Mouse (Mus musculus): Measurements from ENCODE around the gene Aqp9. TPM values are rescaled to one million over a fixed set of nuclear protein-coding genes. Genes with fewer than 3 reads are reported as not detected.
A peak's percentile ranks its signal among the peaks of the same experiment; 100 is the strongest.
"Not testable (repeated sequence)": the region's sequence is repeated elsewhere in the genome, so short reads cannot be mapped to it uniquely, and the experiment has no call there.

The Aqp9 gene
- polyA plus RNA-seq, 1 experiment: 0.33 TPM

- DNase-seq (ENCODE audit: low read depth, low spot score): no peak
These were observed 19.6 kb downstream of the Aqp9 start for GRCm38 (mm10) chr9:71148890-71149289.

- no peak for DNase-seq (ENCODE audit: low read depth, low spot score)
- WGBS: 88% methylated on average over 10 of the region's 10 CpGs
These were observed 22.3 kb downstream of the Aqp9 start for GRCm38 (mm10) chr9:71146210-71146609.

DNA sequence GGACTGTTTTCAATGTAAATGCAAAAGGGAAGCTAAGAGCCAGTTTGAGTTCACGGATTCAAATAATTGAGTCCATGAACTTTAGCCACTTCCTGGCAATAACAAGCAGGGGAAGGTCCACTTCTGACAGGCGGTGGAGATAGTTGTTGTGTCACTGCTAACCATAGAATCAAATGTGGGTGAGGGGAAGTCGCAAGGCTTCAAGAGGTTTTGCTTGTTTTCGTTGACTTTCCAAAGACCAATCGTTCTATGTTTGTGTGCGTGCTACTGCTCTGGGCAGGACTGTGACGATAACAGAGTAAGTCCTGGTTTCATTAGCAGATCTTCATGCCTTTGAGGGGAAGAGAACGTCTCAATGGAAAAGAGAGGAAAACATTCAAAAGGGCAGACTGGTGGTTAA is 28.3 kb downstream of the Aqp9 start:
- no peak for DNase-seq (ENCODE audit: low read depth, low spot score)
- WGBS: 52% methylated on average over 8 of the region's 8 CpGs

GRCm38 (mm10) chr9:71138936-71139335 is 29.5 kb downstream of the Aqp9 start:
- WGBS: 78% methylated on average over 2 of the region's 2 CpGs
- no peak for DNase-seq (ENCODE audit: low read depth, low spot score)

DNA sequence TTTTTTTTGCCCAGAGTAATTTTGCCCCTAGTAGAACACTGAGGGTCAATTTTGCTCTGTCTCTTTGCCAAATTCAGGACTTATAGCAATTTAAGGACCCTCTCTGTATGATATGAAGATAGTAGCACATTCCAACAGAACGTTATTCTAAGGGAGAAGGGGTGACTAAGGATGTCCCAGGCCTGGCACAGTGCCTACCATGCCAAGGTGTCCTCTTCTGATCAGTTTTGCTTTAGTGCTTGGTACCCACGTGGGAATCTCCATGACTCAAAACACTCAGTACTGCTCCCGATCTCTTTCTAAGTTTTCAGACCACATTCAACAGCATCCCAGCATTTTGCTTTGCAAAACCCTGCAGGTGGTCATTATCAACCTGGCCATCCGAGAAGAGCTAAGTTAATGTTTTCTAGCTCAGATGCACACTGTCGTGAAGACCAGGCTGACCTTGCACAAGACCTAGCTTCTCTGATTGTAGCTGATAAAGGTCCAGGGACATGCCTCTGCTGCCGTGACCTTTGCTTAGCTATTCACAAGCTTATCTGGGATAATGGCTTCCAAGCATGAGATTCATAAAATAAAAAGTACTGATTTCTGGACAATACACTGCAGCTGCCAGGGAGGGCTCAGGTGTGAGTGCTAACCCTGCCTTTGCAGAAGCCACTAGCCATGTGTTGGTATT is 31.1 kb downstream of the Aqp9 start:
- WGBS: 47% methylated on average over 6 of the region's 6 CpGs
- DNase-seq (ENCODE audit: low read depth, low spot score): no peak

DNA sequence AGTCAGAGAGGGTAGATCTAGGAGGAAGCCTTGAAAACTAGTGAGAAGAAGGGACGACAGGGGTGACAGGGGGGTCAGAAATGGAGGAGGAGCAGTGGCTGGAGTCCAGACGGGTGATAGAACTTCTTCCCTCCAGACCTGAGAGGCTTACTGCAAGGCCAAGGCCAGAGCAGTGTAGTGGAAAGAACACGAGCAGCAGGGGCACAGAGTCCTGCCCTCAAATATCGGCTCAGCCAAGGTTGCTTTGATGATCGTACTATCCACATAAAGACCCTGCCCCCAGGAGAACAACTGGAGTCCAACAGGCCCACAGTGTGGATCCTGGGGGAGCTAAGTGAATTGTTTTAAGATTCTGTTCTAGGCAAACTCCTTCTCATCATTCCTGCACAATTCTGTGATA is 33.4 kb downstream of the Aqp9 start:
- WGBS: 59% methylated on average over 5 of the region's 5 CpGs
- DNase-seq (ENCODE audit: low read depth, low spot score): no peak

GRCm38 (mm10) chr9:71133190-71133589 is 35.3 kb downstream of the Aqp9 start:
- WGBS: 31% methylated on average over 5 of the region's 5 CpGs
- no peak for DNase-seq (ENCODE audit: low read depth, low spot score)

DNA sequence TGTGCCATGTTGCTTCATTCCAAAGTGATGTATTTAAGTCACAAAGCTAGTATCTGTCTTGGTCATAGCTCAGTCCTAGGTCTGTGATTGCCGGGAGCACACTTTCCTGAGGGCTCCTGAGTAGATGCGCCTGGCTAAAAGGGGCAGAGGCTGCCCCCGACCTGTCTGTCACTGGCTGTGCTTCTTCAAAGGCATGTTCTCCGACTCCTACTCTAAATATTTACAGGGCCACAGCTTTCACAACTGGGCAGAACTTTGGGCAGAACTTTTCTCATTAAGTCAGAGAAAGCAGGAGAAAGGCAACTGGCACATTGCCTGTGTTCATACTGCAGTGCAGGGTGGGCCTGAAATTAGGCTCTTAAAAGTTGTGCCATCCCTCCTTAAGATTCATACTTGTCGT is 36.7 kb downstream of the Aqp9 start:
- DNase-seq (ENCODE audit: low read depth, low spot score): no peak
- WGBS: 53% methylated on average over 5 of the region's 5 CpGs

- WGBS: 48% methylated on average over 5 of the region's 5 CpGs
These were observed 39.6 kb downstream of the Aqp9 start for GRCm38 (mm10) chr9:71128911-71129310.

DNA sequence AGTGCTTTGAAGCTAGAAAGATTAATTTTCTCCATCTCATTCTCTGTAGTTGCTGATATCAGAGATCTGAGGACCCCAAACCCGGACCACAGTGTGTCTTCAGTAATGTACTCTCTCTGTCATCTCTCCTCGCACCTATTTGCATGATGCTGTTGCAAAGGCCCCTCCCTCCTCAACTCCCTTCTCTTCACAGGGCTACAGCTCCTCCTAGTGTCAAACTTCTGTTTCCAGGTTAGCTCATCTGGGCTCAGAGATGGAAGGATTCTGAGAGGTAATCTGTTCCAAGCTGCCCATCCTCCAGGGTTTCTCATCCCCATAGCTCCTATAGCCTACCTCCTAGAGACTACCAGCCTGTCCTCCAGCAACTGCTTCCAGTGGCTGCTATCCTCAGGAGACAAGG is 42.3 kb downstream of the Aqp9 start:
- WGBS: 34% methylated on average over 2 of the region's 2 CpGs
- no peak for DNase-seq (ENCODE audit: low read depth, low spot score)

More at GRCm38 (mm10) chr9:71128911-71129310, 39.6 kb downstream of the Aqp9 start:
- no peak for DNase-seq (ENCODE audit: low read depth, low spot score)

- 84% methylated on average over 7 of the region's 8 CpGs for WGBS
These were observed 45.4 kb downstream of the Aqp9 start for GRCm38 (mm10) chr9:71123095-71123494.

GRCm38 (mm10) chr9:71120924-71121323 is 47.6 kb downstream of the Aqp9 start:
- no peak for DNase-seq (ENCODE audit: low read depth, low spot score)
- 76% methylated on average over 9 of the region's 9 CpGs for WGBS

More at GRCm38 (mm10) chr9:71123095-71123494, 45.4 kb downstream of the Aqp9 start:
- DNase-seq (ENCODE audit: low read depth, low spot score): not testable (repeated sequence)

GRCm38 (mm10) chr9:71113166-71113565 is 55.3 kb downstream of the Aqp9 start:
- no peak for DNase-seq (ENCODE audit: low read depth, low spot score)
- 63% methylated on average over 6 of the region's 6 CpGs for WGBS

DNA sequence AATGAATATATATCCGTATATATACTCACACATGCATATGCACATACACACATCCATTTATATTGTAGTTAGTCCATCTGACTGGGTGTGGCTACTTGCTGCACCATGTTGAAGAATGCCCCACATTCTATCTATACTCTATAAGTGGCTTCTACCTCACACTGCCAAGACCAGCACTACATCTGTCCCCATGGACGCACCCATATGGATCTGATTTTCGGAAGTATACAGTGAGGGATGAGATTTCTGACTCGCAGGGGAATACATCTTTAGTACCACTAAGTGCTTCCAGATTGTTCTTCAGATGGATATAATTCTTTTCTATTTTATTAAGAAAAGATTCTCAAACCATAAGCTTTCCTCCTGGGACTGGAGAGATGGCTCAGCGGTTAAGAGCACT is 65.0 kb downstream of the Aqp9 start:
- WGBS: 92% methylated on average over 5 of the region's 5 CpGs
- DNase-seq (ENCODE audit: low read depth, low spot score): no peak

- WGBS: 81% methylated on average over 6 of the region's 6 CpGs
- DNase-seq (ENCODE audit: low read depth, low spot score): no peak
These were observed 74.4 kb downstream of the Aqp9 start for GRCm38 (mm10) chr9:71094066-71094465.

DNA sequence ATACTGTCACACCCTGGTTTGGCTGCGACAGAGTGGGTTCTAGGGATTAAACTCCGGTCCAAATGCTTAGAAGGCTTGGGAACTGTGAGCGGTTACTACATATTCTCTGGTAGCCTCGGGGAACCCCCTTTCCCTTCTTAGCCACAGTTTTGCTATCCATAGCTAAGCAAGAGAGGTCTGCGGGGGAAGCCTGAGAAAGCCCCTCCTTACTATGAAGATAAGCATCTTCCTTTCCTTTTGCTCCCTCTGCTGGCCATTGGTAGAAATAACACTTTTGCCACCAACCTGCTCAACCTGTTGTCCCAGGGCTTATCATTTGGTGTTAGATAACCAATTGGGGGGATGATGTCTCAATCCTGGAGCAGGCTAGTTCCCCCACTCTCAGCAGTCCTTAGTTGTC is 76.4 kb downstream of the Aqp9 start:
- peak; percentile 32 for DNase-seq (ENCODE audit: low read depth, low spot score)
- WGBS: 62% methylated on average over 5 of the region's 5 CpGs

DNA sequence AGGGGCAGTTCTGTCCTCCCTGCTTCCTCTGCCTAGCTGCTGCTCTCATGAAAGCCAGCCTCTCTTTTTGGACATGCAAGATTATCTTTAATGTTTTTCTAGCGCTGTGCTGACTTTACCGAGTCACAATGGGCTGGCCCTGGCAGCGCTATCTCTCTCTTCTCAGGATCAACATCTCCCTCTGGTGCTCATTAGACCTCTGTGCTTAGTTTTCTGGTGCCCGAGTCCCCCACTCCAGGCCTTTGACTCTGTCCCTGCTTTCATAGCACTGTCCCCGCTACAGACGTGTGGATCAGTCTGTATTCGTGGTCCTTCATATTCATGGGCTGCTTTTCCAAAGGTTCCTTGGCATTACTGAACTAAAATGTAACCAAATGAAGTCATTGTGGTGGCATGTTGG is 89.3 kb downstream of the Aqp9 start:
- 29% methylated on average over 7 of the region's 7 CpGs for WGBS
- no peak for DNase-seq (ENCODE audit: low read depth, low spot score)

DNA sequence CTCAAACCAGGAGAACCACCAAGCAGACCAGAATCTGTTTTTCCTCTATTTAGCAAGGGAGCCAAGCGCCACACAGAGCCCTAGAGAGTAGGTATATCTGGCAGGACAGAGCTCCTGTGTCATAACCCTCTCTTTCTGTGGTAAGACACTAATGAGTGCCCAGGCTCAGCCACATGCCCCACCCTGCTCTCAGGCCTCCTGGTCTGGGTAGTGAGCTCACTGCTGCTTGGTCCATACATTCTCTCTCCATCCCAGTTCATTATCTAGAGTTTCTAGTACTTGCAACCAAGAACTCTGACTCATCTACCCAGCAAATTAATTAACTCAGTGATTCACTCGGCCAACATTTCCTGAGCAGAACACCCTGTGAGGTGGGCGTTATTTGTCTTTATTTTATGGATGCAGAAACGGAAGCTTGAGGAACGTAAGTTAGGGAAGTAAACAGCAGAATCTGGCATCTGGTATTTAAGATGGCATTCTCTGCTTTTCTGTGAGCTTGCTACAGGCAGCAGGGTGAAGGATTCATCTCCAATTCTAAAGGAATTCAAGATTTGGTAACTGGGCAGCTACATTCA is 91.1 kb downstream of the Aqp9 start:
- DNase-seq (ENCODE audit: low read depth, low spot score): no peak
- WGBS: 50% methylated on average over 5 of the region's 5 CpGs

- 68% methylated on average over 12 of the region's 12 CpGs for WGBS
These were observed 92.3 kb downstream of the Aqp9 start for GRCm38 (mm10) chr9:71076201-71076648.

GRCm38 (mm10) chr9:71073831-71074230 is 94.7 kb downstream of the Aqp9 start:
- no peak for DNase-seq (ENCODE audit: low read depth, low spot score)
- 54% methylated on average over 4 of the region's 4 CpGs for WGBS

More at GRCm38 (mm10) chr9:71076201-71076648, 92.3 kb downstream of the Aqp9 start:
- DNase-seq (ENCODE audit: low read depth, low spot score): no peak

DNA sequence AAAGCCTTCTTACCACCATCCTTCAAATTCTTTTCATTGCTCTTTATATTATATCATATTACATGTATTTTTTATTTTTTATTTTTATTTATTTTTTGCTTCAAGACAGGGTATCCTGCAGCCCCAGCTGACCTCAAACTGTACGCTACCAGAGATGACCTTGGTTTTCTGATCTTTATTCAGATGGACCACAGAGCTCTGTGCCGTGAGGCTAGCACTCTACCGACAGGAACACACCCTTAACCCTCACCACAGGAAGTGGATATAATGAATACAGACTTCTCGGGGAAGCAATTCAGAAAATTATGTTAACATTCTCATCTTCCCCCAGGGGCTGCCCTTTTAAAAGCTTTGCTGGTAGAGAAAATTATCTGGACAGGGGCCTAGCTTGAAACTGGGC is 95.4 kb downstream of the Aqp9 start:
- WGBS: 63% methylated on average over 4 of the region's 4 CpGs
- DNase-seq (ENCODE audit: low read depth, low spot score): no peak
